10 mouse cellular contexts compared by ENCODE assay signal in the genomic region with DNA sequence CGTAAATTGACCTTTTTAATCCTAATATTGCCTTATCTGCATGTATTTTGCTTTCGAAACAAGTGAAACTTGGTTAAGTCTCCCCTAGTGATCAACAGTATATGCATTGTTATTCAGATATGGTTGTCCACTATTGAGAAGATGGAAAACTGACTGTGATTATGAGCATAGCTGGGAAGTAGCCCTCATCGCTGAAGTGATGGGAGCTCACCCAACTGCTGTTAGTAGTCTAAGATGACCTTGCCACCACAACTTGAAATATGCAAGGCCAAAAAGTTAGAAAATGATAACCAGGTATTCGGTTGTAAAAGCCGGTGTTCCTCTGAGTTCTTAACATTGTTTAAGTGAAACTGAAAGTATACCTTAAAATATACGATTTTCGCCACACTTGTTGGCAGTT. TPM values are rescaled to one million over a fixed set of nuclear protein-coding genes. Genes with fewer than 3 reads are reported as not detected.
DNase-seq lines count a peak whose midpoint lies in the region; ATAC-seq and TF ChIP-seq lines count a peak whose summit lies in the region.
"Had no signal": no experiment of that assay in that cellular context is flagged by ENCODE, and none has a peak within 500 bp of the region (broad histone marks: within the 10 kb centered on the region; RNA-seq: fewer than 3 reads in every experiment).

No protein-coding gene starts in this region.

- TF ChIP-seq RAD21 in MEL (IDR thresholded peaks at IDR 0.05; ENCODE audit: low read depth, low read length) = no peak

- ATAC-seq in hindbrain, embryonic 15.5 days (ENCODE audit: low FRiP score, low read depth) = no peak
- ATAC-seq in hindbrain, embryonic 11.5 days (ENCODE audit: low FRiP score) = no peak
- ATAC-seq in liver, embryonic 11.5 days (replicated peaks; ENCODE audit: low FRiP score) = no peak
- ATAC-seq: Patski had no signal

- no peak for TF ChIP-seq EP300 in MEL (IDR thresholded peaks at IDR 0.05; ENCODE audit: low read depth in 1 of 2, low read length in 2 of 2)

- TF ChIP-seq CTCF in MEL (IDR thresholded peaks at IDR 0.05 in 2 of 3, conservative IDR thresholded peaks at IDR 0.05 in 1 of 3; ENCODE audit: control insufficient read depth in 1 of 3, insufficient read depth in 1 of 3, low read depth in 2 of 3, low read length in 3 of 3, poor library complexity in 1 of 3, severe bottlenecking in 1 of 3) = no peak

- no peaks in the 10 kb centered on the region for H3K36me3 ChIP-seq in hindbrain, embryonic 15.5 days
- H3K36me3 ChIP-seq in hindbrain, embryonic 11.5 days (ENCODE audit: control insufficient read depth, insufficient read depth, low read length) = no peaks in the 10 kb centered on the region
- H3K36me3 ChIP-seq in MEL (ENCODE audit: control insufficient read depth in 1 of 2, insufficient read depth in 2 of 2, low read length in 2 of 2) = peaks cover 0 to 12% of the 10 kb centered on the region in 2 experiments; a peak in 2 of 4 replicates
- H3K36me3 ChIP-seq in liver, embryonic 11.5 days (ENCODE audit: control insufficient read depth, insufficient read depth, low read length) = no peaks in the 10 kb centered on the region

- H3K4me1 ChIP-seq in hindbrain, embryonic 15.5 days (replicated peaks) = peaks cover 16% of the 10 kb centered on the region
- H3K4me1 ChIP-seq in hindbrain, embryonic 11.5 days (replicated peaks; ENCODE audit: control insufficient read depth, insufficient read depth, low read length) = no peaks in the 10 kb centered on the region
- peaks cover 0 to 17% of the 10 kb centered on the region in 2 experiments; a peak in 2 of 4 replicates for H3K4me1 ChIP-seq in MEL (ENCODE audit: control insufficient read depth in 1 of 2, insufficient read depth in 2 of 2, low read length in 2 of 2)
- H3K4me1 ChIP-seq in liver, embryonic 11.5 days (replicated peaks; ENCODE audit: control insufficient read depth, insufficient read depth, low read length) = peaks cover 5% of the 10 kb centered on the region

- intact Hi-C loops in left cerebral cortex, postnatal 36 days (cut with DNase I) = loop anchor here (5.0 kb wide), 2 partner anchors 77 to 138 kb away; no protein-coding TSS in a partner anchor

- no peak overlapping the region for H3K27ac ChIP-seq in hindbrain, embryonic 15.5 days (replicated peaks)
- H3K27ac ChIP-seq in hindbrain, embryonic 11.5 days (ENCODE audit: low read depth, low read length) = no peak overlapping the region
- no peak overlapping the region for H3K27ac ChIP-seq in MEL (ENCODE audit: control insufficient read depth, low read depth, low read length)
- no peak overlapping the region for H3K27ac ChIP-seq in liver, embryonic 11.5 days (ENCODE audit: low read depth, low read length)

- DNase-seq in hindbrain, embryonic 11.5 days (ENCODE audit: low spot score) = no peak
- peak; percentile 25 for DNase-seq in CD4-positive helper T cell, adult 2 months (ENCODE audit: low read depth, low spot score)
- no peak for DNase-seq in MEL (ENCODE audit: low read depth, low spot score)
- no peak for DNase-seq in liver, embryonic 11.5 days (ENCODE audit: low spot score)
- DNase-seq in c-Kit-positive CD71-positive TER-119-positive erythroid progenitor cells, embryonic 14.5 days (ENCODE audit: low spot score) = no peak
- no peak for DNase-seq in frontal cortex, adult 2 months (ENCODE audit: extremely low spot score in 1 of 2, low spot score in 1 of 2)
- no peak for DNase-seq in left cerebral cortex, postnatal 36 days (ENCODE audit: low spot score in 2 of 2)
- DNase-seq: right cerebral cortex, postnatal 25 days had no signal

- peak overlapping the region; percentile 71; the same call in 1 of the 2 replicates for H3K4me2 ChIP-seq in hindbrain, embryonic 15.5 days
- H3K4me2 ChIP-seq in hindbrain, embryonic 11.5 days (replicated peaks; ENCODE audit: low read depth, low read length) = no peak overlapping the region
- peak overlapping the region; percentile 91 for H3K4me2 ChIP-seq in liver, embryonic 11.5 days

- no peak overlapping the region for H3K4me3 ChIP-seq in hindbrain, embryonic 15.5 days
- H3K4me3 ChIP-seq in hindbrain, embryonic 11.5 days (ENCODE audit: low read depth, low read length) = no peak overlapping the region
- 0 out of 4 replicates have a peak overlapping the region, but pooled peaks have one; percentile 79 for H3K4me3 ChIP-seq in MEL (ENCODE audit: control insufficient read depth in 1 of 2, insufficient read depth in 1 of 2, low read depth in 2 of 2, low read length in 2 of 2)
- no peak overlapping the region for H3K4me3 ChIP-seq in liver, embryonic 11.5 days (ENCODE audit: low read depth, low read length)

- WGBS in hindbrain, embryonic 15.5 days = 88% methylated on average over 7 of the region's 7 CpGs
- 92% methylated on average over 7 of the region's 7 CpGs for WGBS in hindbrain, embryonic 11.5 days
- 84% methylated on average over 7 of the region's 7 CpGs for WGBS in liver, embryonic 11.5 days

- peaks cover 26% of the 10 kb centered on the region for H3K79me2 ChIP-seq in MEL (ENCODE audit: control insufficient read depth, insufficient read depth, low read length, poor library complexity)

- no peak overlapping the region for H3K9ac ChIP-seq in hindbrain, embryonic 15.5 days
- H3K9ac ChIP-seq in hindbrain, embryonic 11.5 days (ENCODE audit: low read depth, low read length) = no peak overlapping the region
- H3K9ac ChIP-seq in MEL (ENCODE audit: control insufficient read depth, low read depth, low read length, poor library complexity, severe bottlenecking) = no peak overlapping the region; the same call in 1 of the 2 replicates
- H3K9ac ChIP-seq in liver, embryonic 11.5 days (ENCODE audit: low read depth, low read length) = no peak overlapping the region

- TF ChIP-seq POLR2A in MEL (IDR thresholded peaks at IDR 0.05; ENCODE audit: control insufficient read depth in 1 of 2, insufficient read depth in 1 of 2, low read depth in 1 of 2, low read length in 2 of 2, poor library complexity in 1 of 2) = no peak

- H3K27me3 ChIP-seq in hindbrain, embryonic 15.5 days = no peaks in the 10 kb centered on the region
- H3K27me3 ChIP-seq in hindbrain, embryonic 11.5 days (ENCODE audit: control insufficient read depth, insufficient read depth, low read length) = no peaks in the 10 kb centered on the region
- H3K27me3 ChIP-seq in MEL (ENCODE audit: control insufficient read depth in 1 of 2, insufficient read depth in 2 of 2, low read length in 2 of 2) = no peaks in the 10 kb centered on the region
- H3K27me3 ChIP-seq in liver, embryonic 11.5 days (replicated peaks; ENCODE audit: control insufficient read depth, insufficient read depth, low read length) = no peaks in the 10 kb centered on the region
- H3K27me3 ChIP-seq: Patski had no signal

- no peaks in the 10 kb centered on the region for H3K9me3 ChIP-seq in hindbrain, embryonic 15.5 days
- H3K9me3 ChIP-seq in hindbrain, embryonic 11.5 days (ENCODE audit: control insufficient read depth, low read length) = no peaks in the 10 kb centered on the region
- no peaks in the 10 kb centered on the region for H3K9me3 ChIP-seq in MEL (replicated peaks; ENCODE audit: insufficient read depth, low read length)
- no peaks in the 10 kb centered on the region for H3K9me3 ChIP-seq in liver, embryonic 11.5 days (ENCODE audit: control insufficient read depth, low read length)

TF ChIP-seq in MEL, 35 proteins besides CTCF, POLR2A, EP300 and RAD21:
- TF ChIP-seq ETS1 (IDR thresholded peaks at IDR 0.05; ENCODE audit: low read depth, low read length) (0 out of 2 replicates have a peak, but pooled peaks have one; percentile 28), ZKSCAN1 (IDR thresholded peaks at IDR 0.05; ENCODE audit: low read depth, low read length) (no peak), NRF1 (IDR thresholded peaks at IDR 0.05; ENCODE audit: insufficient read depth, low read depth, low read length, poor library complexity, severe bottlenecking) (no peak), HCFC1 (IDR thresholded peaks at IDR 0.05; ENCODE audit: low read depth, low read length) (no peak), POLR2AphosphoS2 (IDR thresholded peaks at IDR 0.05; ENCODE audit: low read length) (no peak), TBP (IDR thresholded peaks at IDR 0.05; ENCODE audit: low read depth, low read length) (no peak), MYB (IDR thresholded peaks at IDR 0.05; ENCODE audit: low read depth, low read length) (no peak), ELF1 (IDR thresholded peaks at IDR 0.05; ENCODE audit: low read depth, low read length) (no peak), SIN3A (IDR thresholded peaks at IDR 0.05; ENCODE audit: low read length) (no peak), USF1 (IDR thresholded peaks at IDR 0.05; ENCODE audit: low read depth, low read length) (no peak), E2F4 (IDR thresholded peaks at IDR 0.05; ENCODE audit: borderline replicate concordance, low read depth, low read length) (no peak), GATA1 (IDR thresholded peaks at IDR 0.05; ENCODE audit: low read depth, low read length) (no peak), ZNF384 (IDR thresholded peaks at IDR 0.05; ENCODE audit: low read depth, low read length) (no peak), NELFE (IDR thresholded peaks at IDR 0.05; ENCODE audit: low read depth, low read length) (no peak), RCOR1 (IDR thresholded peaks at IDR 0.05; ENCODE audit: low read depth, low read length) (0 out of 2 replicates have a peak, but pooled peaks have one; percentile 8)

RNA-seq across cellular contexts. Expression of gene Galnt7, which starts 1.3 kb away (rescaled TPM):
- 11.4 and 12.5 TPM in 2 replicates for polyA plus RNA-seq in hindbrain, embryonic 15.5 days (2015; fragmentation: Nextera tagmentation; extraction: Ambion mirVana)
- 17.3 and 19.3 TPM in 2 replicates for polyA plus RNA-seq in hindbrain, embryonic 11.5 days (2014; fragmentation: Nextera tagmentation; extraction: Ambion mirVana)
- 11.1 TPM in 2 replicates for total RNA-seq in MEL (2012; rRNA removed)
- 100 to 1,000 TPM in 1 of 2 experiments, 10 to 100 TPM in 1; 18.5 to 138 TPM for polyA plus RNA-seq in MEL (2012; ENCODE audit: insufficient read depth in 1 of 2, insufficient read length in 2 of 2, low read depth in 1 of 2, low replicate concordance in 2 of 2, missing spikeins in 1 of 2)
- polyA plus RNA-seq in liver, embryonic 11.5 days (2014; fragmentation: Nextera tagmentation; extraction: Ambion mirVana) = 17.4 and 22.6 TPM in 2 replicates
- polyA plus RNA-seq in frontal cortex, adult 2 months (2012; rRNA removed) = 6.8 and 8.9 TPM in 2 replicates
- 1 to 10 TPM; 7.5 to 9.8 TPM for total RNA-seq in left cerebral cortex, postnatal 36 days (2021)

Comparison
In these comparisons a context has a peak if more than half of its experiments do, and no peak if none do; other contexts are left out.
1. H3K4me3 ChIP-seq: peak in MEL (2 of 2); none in hindbrain, embryonic 15.5 days (single experiment), hindbrain, embryonic 11.5 days (single experiment) and liver, embryonic 11.5 days (single experiment).